Mouse (Mus musculus) forebrain, embryonic 16.5 days (tissue): ENCODE results near the gene Lars2. TPM values are rescaled to one million over a fixed set of nuclear protein-coding genes. Genes with fewer than 3 reads are reported as not detected.

Experiments used
- ATAC-seq: fragments of 200-750 bp; cut with Nextera tagmentation; 2 replicates; pipeline ENCODE4 v1.8.0; 2017; ENCODE audit warnings: mild to moderate bottlenecking, moderate library complexity
- H3K27ac ChIP-seq: fragments of 300-500 bp; sonication (generic); 2 replicates; pipeline ENCODE4 v1.5.1; 2014; ENCODE audit warnings: low read length, control low read depth
- H3K27me3 ChIP-seq: fragments of 300-500 bp; sonication (generic); replicated peaks from 2 replicates; pipeline ENCODE4 v1.6.1; 2014; ENCODE audit warnings: low read length; ENCODE audit not compliant: control insufficient read depth, insufficient read depth
- H3K36me3 ChIP-seq: fragments of 300-500 bp; sonication (generic); 2 replicates; pipeline ENCODE4 v1.6.1; 2014; ENCODE audit not compliant: control insufficient read depth, insufficient read depth
- H3K4me1 ChIP-seq: fragments of 300-500 bp; sonication (generic); replicated peaks from 2 replicates; pipeline ENCODE4 v1.6.1; 2014; ENCODE audit warnings: low read length; ENCODE audit not compliant: control insufficient read depth, insufficient read depth
- H3K4me2 ChIP-seq: fragments of 300-500 bp; sonication (generic); 2 replicates; pipeline ENCODE4 v1.6.1; 2014; ENCODE audit warnings: mild to moderate bottlenecking, low read length, control low read depth
- H3K4me3 ChIP-seq: fragments of 300-500 bp; sonication (generic); replicated peaks from 2 replicates; pipeline ENCODE4 v1.5.1; 2014; ENCODE audit warnings: mild to moderate bottlenecking, low read length, control low read depth
- H3K9ac ChIP-seq: fragments of 300-500 bp; sonication (generic); replicated peaks from 2 replicates; pipeline ENCODE4 v1.6.1; 2014; ENCODE audit warnings: low read depth, low read length, control low read depth
- H3K9me3 ChIP-seq: fragments of 300-500 bp; sonication (generic); 2 replicates; pipeline ENCODE4 v1.6.1; 2016; ENCODE audit warnings: low read length; ENCODE audit not compliant: control insufficient read depth
- WGBS: fragments of 180-500 bp; shearing (Covaris S2); extraction: QIAGEN DNeasy Blood & Tissue Kit; methylation state at CpG from one replicate; pipeline ENCODE4 v1.1.7; 2014; 5-methylcytosine and 5-hydroxymethylcytosine counted together
- polyA plus RNA-seq: library from polyadenylated mRNA; unstranded; fragments of >200 nt; fragmentation: Nextera tagmentation; extraction: Ambion mirVana; gene quantifications from 2 replicates; pipeline ENCODE4 v1.2.1, GENCODE M21; 2015

Gene Lars2
- polyA plus RNA-seq, 1 experiment from 2014 or later, result 763 TPM

DNA sequence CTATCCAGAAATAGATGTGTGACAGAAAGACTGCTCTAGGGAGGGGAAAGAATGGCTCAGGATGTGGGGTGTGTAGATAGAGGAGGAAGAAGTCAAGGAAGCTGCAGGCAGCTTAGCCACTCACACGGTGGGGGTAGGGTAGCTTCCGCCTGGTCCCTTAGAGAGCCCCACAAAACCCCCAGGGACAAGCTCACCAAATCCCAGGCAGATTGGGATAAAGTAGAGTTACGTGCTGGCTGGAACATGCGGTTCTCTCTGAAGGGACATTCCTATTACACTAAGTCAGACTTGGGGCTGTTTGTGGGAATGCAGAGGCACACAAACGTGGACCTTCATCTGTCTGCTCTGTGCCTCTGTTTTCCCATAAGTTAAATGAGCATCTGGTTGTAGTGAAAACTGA, 124.2 kb downstream of the Lars2 start:
- Histone ChIP-seq H3K4me2 (no peak overlapping the region), H3K9ac (no peak overlapping the region), H3K36me3 (no peaks in the 10 kb centered on the region), H3K27ac (no peak overlapping the region), H3K9me3 (no peaks in the 10 kb centered on the region), H3K4me3 (no peak overlapping the region), H3K4me1 (peaks cover 6% of the 10 kb centered on the region), H3K27me3 (no peaks in the 10 kb centered on the region)
- WGBS, result 85% methylated on average over 5 of the region's 5 CpGs
- ATAC-seq, result no peak

DNA sequence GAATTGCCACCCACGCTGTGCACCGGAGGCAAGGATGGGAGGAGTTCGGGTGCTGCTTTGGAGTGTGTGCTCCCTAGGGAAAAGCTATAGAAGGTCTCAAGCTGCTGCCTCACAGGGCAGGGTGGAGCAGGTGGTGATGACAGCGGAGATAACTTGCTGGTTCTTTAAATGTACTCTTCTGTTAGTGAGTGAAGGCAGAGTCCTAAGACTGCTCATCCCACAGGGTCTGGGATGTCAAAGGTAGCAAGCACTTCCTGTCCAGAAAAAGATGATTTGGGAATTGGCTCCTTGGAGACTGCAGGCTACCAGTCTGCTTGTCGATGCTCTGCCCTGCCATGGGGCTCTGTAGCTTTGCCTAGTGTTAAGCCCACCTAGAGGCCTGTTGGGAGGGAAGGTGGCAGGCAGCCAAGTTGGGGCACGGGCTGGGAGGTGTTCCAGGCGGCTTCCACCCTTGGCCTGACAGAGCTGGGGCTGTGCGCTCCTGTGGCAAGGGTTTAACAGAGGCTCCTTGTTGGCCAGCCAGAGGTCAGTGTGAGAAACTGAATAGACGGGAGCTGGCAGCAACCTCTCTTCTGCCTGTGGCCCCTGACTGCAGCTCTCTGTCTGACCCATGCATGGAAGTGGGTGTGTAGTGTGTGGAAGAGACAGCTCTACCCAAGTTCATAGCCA, 125.3 kb downstream of the Lars2 start:
- WGBS, result 48% methylated on average over 9 of the region's 9 CpGs
- no peak overlapping the region for H3K9ac ChIP-seq
- no peak overlapping the region for H3K4me2 ChIP-seq
- H3K4me3 ChIP-seq, result no peak overlapping the region
- H3K27ac ChIP-seq, result 0 out of 2 replicates have a peak overlapping the region, but pooled peaks have one; percentile 9
- peak; percentile 95 for ATAC-seq
- no peaks in the 10 kb centered on the region for H3K27me3 ChIP-seq
- H3K4me1 ChIP-seq, result peaks cover 8% of the 10 kb centered on the region
- no peaks in the 10 kb centered on the region for H3K9me3 ChIP-seq
- H3K36me3 ChIP-seq, result no peaks in the 10 kb centered on the region

DNA sequence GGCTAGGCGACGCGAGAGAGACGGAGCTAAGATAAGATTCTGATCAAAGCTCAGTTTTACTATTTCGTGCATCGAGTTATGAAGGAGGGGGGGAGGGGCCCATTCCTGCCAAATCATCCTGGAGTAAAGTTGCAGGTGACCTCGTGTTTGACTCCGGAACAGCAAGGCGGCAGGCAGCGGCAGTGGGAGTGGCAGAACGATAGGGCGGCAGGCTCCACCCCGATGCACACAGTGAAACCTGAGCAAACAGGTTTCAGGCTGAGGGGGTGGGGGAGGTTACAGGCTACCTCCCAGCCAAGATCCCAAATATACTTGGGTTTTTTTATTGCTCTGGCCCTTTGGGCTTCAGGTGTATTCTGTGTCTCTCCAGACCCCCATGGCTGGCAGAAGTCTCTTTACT, 129.9 kb downstream of the Lars2 start:
- no peaks in the 10 kb centered on the region for H3K27me3 ChIP-seq
- no peak overlapping the region for H3K4me3 ChIP-seq
- no peaks in the 10 kb centered on the region for H3K36me3 ChIP-seq
- peak overlapping the region; percentile 23; the same call in 1 of the 2 replicates for H3K4me2 ChIP-seq
- H3K27ac ChIP-seq, result no peak overlapping the region
- 24% methylated on average over 13 of the region's 13 CpGs for WGBS
- H3K9me3 ChIP-seq, result no peaks in the 10 kb centered on the region
- peaks cover 7% of the 10 kb centered on the region for H3K4me1 ChIP-seq
- no peak overlapping the region for H3K9ac ChIP-seq
- no peak for ATAC-seq

DNA sequence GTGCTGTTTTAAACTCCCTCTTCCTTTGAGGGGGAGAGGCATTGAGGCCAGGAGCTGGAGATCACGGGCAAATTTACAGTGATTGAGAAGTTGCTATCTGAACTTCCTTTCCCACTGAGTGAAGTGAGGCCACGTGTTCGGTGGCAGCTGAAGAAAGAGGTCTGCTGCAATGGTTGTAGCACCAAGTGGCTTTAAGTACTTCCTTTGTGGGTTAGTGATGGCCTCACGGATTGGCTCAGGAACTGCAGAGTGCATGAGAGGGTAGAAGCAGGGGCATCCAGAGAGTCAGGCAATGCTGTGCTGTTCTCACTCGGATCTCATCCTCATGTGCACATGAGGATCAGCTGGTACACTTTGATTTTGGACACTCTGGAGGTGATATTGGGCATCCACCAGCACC, 131.2 kb downstream of the Lars2 start:
- H3K36me3 ChIP-seq, result no peaks in the 10 kb centered on the region
- no peak for ATAC-seq
- H3K9me3 ChIP-seq, result no peaks in the 10 kb centered on the region
- no peaks in the 10 kb centered on the region for H3K27me3 ChIP-seq
- no peak overlapping the region for H3K9ac ChIP-seq
- no peak overlapping the region for H3K4me3 ChIP-seq
- no peak overlapping the region for H3K27ac ChIP-seq
- H3K4me2 ChIP-seq, result no peak overlapping the region
- 91% methylated on average over 5 of the region's 5 CpGs for WGBS
- 0 out of 2 replicates have a peak, but pooled peaks cover 3% of the 10 kb centered on the region for H3K4me1 ChIP-seq

GRCm38 (mm10) chr9:123500480-123500879, 133.8 kb downstream of the Lars2 start:
- H3K27me3 ChIP-seq, result no peaks in the 10 kb centered on the region
- H3K4me2 ChIP-seq, result no peak overlapping the region
- H3K4me3 ChIP-seq, result no peak overlapping the region
- H3K27ac ChIP-seq, result no peak overlapping the region
- 96% methylated on average over 4 of the region's 4 CpGs for WGBS
- H3K9ac ChIP-seq, result no peak overlapping the region
- ATAC-seq, result no peak
- no peaks in the 10 kb centered on the region for H3K9me3 ChIP-seq
- H3K4me1 ChIP-seq, result peaks cover 3% of the 10 kb centered on the region
- H3K36me3 ChIP-seq, result no peaks in the 10 kb centered on the region

GRCm38 (mm10) chr9:123503171-123503834, 136.6 kb downstream of the Lars2 start:
- 61% methylated on average over 5 of the region's 5 CpGs for WGBS
- Histone ChIP-seq H3K9ac (no peak overlapping the region), H3K27ac (no peak overlapping the region), H3K4me3 (no peak overlapping the region), H3K4me2 (no peak overlapping the region), H3K9me3 (no peaks in the 10 kb centered on the region), H3K27me3 (no peaks in the 10 kb centered on the region), H3K4me1 (no peaks in the 10 kb centered on the region; the same call in none of the 2 replicates), H3K36me3 (no peaks in the 10 kb centered on the region)
- ATAC-seq, result 0 out of 2 replicates have a peak, but pooled peaks have one; percentile 28

GRCm38 (mm10) chr9:123504325-123504724, 137.6 kb downstream of the Lars2 start:
- Histone ChIP-seq H3K4me1 (no peaks in the 10 kb centered on the region; the same call in none of the 2 replicates), H3K4me2 (no peak overlapping the region), H3K4me3 (no peak overlapping the region), H3K9me3 (no peaks in the 10 kb centered on the region), H3K36me3 (no peaks in the 10 kb centered on the region), H3K27ac (no peak overlapping the region), H3K9ac (no peak overlapping the region), H3K27me3 (no peaks in the 10 kb centered on the region)
- peak; percentile 81 for ATAC-seq
- 3% methylated on average over 2 of the region's 2 CpGs for WGBS

DNA sequence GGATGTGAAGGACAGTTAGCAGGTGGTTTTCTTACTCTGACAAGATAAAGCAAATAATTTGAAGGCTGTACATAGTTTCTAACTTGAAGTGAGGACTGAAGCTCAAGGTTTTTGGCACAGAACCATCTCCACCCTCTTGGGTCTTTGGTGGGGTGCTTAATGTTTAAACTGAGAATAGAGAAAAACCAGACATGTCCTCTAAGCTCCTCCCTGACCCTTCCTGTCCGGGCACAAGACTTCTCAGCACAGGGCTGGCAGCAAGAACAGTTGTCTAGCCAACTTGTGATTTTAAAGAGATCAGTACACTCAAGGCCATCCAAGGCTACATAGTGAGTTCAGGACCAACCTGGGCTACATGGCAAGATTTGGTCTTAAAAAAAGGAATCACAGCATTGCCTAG, 138.9 kb downstream of the Lars2 start:
- H3K9me3 ChIP-seq, result no peaks in the 10 kb centered on the region
- H3K4me2 ChIP-seq, result no peak overlapping the region
- H3K4me1 ChIP-seq, result no peaks in the 10 kb centered on the region; the same call in none of the 2 replicates
- no peak for ATAC-seq
- no peak overlapping the region for H3K4me3 ChIP-seq
- no peaks in the 10 kb centered on the region for H3K36me3 ChIP-seq
- no peak overlapping the region for H3K9ac ChIP-seq
- 69% methylated on average over 1 of the region's 1 CpGs for WGBS
- H3K27ac ChIP-seq, result no peak overlapping the region
- H3K27me3 ChIP-seq, result no peaks in the 10 kb centered on the region

DNA sequence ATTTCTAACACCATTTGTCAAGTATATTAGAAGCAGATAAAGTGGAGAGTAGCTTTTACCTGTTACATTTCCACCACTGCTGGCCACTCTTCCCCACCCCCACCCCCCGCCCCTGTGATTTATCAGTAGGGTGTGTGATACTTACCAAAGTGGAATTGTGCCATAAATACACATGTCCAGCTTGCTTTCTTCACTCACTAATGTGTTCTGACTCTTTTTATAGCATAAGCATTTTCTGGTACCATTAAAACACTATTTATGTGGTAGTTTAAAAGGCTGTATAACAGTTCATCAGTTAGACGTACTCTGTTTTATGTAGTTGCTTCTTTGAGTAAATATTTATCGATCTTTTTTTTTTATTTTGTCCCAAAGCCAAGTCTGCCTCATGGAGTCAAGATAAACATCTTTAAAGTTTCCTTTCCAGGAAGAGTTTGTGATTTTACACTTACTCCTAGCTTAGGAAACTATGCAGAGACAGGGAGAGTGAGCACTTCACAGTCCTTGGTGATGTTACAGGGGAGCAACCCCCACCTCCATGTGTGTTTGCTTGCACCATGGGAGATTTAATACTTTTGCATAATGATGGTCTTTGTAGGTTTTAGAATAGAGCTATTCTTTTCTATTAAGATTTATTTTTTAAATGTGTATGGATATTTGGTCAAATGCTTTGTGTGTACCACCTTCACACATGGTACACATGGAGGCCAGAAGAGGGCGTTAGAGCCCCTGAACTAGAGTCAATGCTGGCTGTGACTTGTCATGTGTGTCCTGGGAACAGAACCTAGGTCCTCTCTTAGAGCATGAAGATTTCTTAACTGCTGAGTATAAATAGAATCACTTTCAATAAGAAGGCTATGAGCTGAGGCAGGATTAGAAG, 139.8 kb downstream of the Lars2 start:
- 82% methylated on average over 4 of the region's 4 CpGs for WGBS
- no peaks in the 10 kb centered on the region for H3K9me3 ChIP-seq

More for the DNA sequence above, 139.8 kb downstream of the Lars2 start:
- Histone ChIP-seq H3K9ac (no peak overlapping the region), H3K4me3 (no peak overlapping the region), H3K36me3 (no peaks in the 10 kb centered on the region), H3K4me1 (no peaks in the 10 kb centered on the region; the same call in none of the 2 replicates), H3K27ac (no peak overlapping the region), H3K4me2 (no peak overlapping the region), H3K27me3 (no peaks in the 10 kb centered on the region)
- no peak for ATAC-seq
